Mouse (Mus musculus) heart, postnatal 36 days (tissue): Measurements from ENCODE around the gene Fsd1. TPM values are rescaled to one million over a fixed set of nuclear protein-coding genes. Genes with fewer than 3 reads are reported as not detected.

ENCODE experiments used
- DNase-seq, 2 experiments: peaks; one replicate each; pipeline ENCODE4 v3.0.0; 2021 to 2022
- intact Hi-C: fragments of 180-260 bp; cut with DNase I; formaldehyde crosslinking; loops from one replicate; pipeline ENCODE4 v1.15.1; 2025
- total RNA-seq, 2 experiments: library from RNA; stranded (reverse); gene quantifications; 2 replicates each; pipeline ENCODE4 v1.2.3; 2021

The Fsd1 gene
- total RNA-seq, 2 experiments from 2014 or later, result not detected

DNA sequence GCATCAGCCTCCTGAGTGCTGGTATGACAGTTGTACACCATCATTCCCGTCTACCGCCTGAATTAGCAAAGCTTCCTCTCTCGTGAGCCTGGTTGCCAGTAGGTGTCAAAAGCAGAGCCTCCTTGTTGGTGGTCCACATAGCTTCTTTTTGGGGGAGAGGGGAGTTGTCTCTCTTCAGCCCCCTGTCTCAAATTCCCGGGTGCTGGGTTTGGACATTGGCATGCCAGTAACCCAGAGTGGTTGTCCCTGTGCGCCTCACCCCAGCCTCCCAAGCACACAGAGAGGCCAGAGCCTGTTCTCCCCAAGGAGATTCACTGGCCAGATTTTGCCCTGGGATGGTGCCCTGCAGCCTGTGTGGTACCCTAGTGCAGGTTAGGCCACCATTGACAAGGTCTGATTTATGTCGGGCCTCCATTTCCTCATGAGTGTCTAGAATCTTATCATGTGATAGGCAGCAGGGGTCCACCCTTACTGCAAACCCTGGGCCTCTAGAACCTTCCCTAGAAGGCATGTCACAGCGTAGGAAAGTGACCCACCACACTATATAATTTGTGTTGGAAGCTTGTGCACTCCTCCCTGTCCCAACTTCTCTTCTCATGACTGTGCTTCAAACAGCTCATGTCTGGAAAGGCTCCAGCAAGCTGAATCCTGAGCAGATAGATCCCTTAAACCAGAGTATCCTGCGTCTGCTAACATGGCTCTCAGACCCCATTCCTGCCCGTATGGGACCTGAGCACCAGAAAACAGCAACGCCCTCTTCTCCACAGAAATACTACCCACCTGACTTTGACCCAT is 26.2 kb upstream of the Fsd1 start:
- no peak for DNase-seq
- intact Hi-C loops, result loop anchor here (5.0 kb wide), 3 partner anchors 47 to 258 kb away; partner anchors contain the start of genes Mpnd, Sh3gl1 and Stap2

DNA sequence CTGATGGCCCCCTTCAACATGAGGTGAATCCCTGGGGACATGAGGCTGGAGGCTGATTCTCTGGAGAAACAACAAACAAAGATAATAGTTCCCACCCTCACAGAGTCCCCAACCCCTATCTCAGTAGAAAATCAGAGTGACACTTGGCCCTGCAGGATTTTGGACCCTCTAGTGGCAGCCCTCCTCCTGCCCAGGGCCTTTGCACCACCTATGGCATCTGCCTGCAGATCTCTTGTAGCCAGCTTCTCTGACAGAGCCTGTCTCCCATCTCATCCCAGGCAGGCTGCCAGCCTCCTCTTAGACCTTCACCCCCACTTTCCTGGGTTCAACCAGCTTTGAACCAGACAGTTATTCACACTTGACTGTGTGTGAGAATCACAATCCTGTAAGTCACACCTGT is 25.5 kb upstream of the Fsd1 start:
- no peak for DNase-seq
- intact Hi-C loops, result no loop called here

DNA sequence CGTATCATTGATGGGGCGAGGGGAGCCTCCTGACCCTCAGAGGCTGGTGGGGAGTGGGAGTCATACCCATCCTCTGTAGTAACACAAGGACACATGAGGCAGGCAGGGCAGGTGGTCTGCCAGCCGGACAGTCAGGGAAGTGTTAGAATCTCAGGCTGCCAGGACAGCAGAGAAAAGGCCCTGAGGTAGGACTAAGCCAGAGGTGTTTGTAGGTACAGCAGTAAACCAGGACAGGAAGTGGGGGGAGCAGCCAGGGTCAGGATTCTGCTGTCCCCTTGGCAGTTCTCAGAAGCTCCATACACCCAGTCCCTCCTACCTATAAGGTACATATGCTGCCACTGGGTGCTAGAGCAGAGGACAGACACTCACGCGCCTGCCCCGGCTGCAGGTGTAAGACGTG is 24.7 kb upstream of the Fsd1 start:
- intact Hi-C loops, result no loop called here
- DNase-seq, result peak in 1 of 2 experiments; percentile 1

DNA sequence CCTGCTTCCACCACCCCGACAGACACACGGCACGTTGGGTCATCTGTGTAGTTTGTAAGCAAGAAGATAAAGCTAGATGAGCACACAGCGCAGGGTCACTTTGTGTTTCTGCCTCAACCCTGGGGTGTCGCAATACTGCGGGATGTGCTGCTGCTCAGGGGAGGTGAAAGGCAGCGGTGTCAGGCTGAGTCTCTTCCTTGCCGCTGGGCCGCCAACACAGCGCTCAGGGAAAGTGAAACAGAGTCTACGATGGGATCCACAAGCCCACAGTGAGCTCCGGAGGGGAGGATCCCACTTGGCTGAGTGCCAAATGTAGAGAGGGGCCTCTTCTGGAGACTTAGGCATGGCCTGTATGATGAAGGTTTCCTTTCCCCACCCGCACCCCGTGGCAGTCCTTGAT is 23.1 kb upstream of the Fsd1 start:
- intact Hi-C loops, result no loop called here
- peak in 1 of 2 experiments; percentile 2 for DNase-seq

DNA sequence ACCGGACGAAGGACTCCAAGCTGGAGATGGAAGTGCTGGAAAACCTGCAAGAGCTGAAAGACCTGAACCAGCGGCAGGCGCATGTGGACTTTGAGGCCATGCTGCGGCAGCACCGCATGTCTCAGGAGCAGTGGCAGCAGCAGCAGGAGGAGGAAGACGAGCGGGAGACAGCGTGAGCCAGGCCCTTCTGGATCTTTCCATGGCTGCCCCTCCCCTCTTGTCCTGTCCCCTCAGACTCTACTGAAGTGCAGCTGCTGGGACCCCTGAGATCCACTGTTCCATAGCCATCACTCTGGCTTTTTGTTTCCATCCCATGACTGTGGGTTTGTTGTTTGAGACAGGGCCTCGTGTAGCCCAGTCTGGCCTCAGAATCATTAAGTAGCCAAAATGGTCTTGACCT is 21.8 kb upstream of the Fsd1 start:
- DNase-seq, result no peak
- intact Hi-C loops, result no loop called here

DNA sequence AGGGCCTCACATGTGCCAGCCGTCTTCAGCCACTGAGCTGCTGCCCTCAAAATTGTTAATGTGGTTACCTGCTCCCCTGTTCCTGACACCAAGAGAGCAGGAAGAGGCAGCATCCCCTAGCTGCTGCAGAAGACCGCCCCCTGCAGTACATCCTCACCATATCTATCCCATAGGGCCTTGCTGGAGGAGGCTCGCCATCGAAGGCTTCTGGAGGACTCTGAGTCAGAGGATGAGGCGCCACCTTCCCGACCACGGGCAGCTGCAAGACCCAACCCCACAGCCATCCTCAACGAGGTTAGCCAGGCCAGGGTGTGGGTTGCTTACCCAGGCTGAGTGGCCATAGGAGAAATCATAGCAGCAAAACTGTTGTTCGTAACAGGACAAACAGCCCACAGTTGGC is 21.3 kb upstream of the Fsd1 start:
- no peak for DNase-seq
- intact Hi-C loops, result no loop called here

DNA sequence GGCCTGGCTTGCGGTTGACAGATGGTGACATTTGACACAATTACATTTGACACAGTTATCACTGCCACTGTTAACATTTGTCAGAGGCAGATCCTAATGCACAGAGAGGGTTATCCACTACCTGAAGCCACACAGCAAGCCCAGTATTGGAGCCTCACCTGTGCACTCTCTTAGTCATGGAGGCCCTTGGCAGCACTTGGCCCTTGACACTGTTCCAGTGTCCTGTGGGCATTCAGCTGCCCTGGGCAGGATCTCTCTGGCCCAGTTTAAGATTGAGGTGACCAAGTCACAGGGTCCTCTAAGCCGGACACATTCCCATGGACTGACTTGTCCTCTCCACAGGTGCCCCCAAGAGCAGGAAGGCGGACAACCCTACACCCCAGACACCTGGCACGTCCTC is 19.1 kb upstream of the Fsd1 start:
- no peak for DNase-seq

DNA sequence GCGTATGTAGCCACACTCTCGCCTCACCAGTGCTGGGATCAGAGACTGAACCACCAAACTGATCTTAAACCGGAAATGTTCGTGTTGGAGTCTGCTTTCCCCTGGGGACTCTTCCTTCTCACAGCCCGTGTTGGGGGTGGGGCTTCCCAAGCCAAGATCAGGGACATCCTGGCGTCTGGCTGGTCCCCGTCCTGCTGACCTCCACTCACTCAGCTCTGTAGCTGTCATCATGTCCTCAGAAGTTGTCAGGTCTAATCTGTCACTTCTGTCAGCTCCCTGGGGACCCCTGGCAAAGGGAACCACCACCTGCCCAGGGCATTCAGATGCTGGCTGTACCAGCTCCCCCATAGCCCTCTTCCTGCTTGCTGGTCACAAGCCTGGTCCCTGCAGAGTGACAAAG is 18.1 kb upstream of the Fsd1 start:
- peak in 1 of 2 experiments; percentile 31 for DNase-seq

More for the DNA sequence above, 19.1 kb upstream of the Fsd1 start:
- intact Hi-C loops, result no loop called here

DNA sequence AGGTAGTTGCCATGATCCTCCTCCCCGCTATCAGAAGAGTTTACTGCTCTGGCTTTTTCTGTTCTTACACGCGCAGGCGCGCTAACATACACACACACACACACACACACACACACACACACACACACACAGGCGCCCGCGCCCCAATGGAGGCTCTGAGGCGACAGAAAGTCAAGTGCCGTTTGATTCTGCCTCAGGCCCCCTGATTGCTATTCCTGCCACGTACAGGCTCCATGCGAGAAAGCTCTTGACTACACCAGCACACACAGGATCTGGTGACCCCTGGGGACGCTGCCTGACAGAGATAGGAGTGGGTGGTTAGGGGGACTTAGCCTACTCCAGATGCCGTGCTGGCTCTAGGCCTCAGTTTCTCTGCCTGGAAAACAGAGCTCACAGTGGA is 16.7 kb upstream of the Fsd1 start:
- intact Hi-C loops, result no loop called here
- no peak for DNase-seq

More for the DNA sequence above, 18.1 kb upstream of the Fsd1 start:
- intact Hi-C loops, result no loop called here

DNA sequence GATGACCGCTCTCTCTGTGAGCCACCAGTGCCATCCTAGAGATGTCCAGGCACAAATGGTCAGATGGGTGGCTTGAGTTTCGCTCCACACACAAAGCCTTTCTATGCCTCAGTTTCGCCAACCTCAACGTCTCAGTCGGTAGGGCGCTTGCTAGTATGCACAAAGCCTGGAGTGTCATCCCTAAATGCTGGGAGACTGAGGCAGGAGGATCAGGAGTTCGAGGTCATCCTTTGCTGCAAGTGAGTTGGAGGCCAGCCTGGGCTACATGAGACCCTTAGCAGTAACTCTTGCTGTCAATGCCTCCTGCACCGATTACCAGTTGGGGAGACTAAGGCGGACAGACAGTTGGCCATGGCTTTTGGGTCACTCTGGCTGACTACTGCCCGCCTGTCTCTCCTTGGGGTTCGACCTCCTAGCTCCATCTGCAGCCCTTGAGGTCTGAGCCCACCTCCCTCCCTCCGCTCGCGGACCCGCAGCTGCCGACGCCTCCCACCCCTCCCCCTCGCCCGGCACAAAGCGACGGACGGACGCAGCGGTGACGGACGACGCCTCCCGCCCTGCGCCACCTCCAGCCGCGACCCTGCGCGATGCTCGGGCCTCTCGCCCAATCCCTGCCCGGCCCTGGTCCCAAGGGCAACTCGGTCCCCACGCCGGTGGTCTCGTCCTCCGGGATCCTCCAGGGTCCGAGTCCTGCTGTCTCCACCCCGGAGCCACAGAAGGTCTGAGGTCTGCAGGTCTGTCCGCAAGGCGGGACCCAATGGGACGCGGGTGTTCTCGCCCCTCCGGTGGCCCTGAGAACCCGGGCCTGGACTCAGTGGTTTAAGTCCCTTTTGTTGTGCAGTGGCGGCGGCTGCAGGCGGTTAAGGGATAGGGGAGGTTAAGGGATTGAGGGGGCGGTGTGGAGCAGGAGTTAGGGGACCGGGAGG is 16.1 kb upstream of the Fsd1 start, which contains the start of gene Shd:
Gene Shd (plus strand): TSS at position 502 of the 926 bp plus-strand sequence.
- intact Hi-C loops, result no loop called here
- peak in 1 of 2 experiments; percentile 24 for DNase-seq

DNA sequence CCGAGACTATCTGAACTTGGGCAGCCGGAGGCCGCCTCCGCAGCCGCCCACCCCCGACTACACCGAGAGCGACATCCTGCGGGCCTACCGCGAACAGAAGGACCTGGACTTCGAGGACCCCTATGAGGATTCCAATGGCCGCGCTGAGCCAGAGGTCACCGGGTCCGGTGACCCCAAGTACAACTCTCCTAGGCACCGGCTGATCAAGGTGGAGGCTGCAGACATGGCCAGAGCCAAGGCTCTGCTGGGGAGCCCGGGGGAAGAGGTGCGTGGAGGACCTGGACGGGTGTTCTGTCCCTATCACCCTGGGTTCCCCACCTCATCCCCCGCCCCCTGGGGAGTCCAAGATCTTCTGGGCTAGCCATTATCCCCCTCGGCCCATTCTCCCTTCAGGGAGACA is 14.9 kb upstream of the Fsd1 start:
- intact Hi-C loops, result no loop called here
- DNase-seq, result no peak

DNA sequence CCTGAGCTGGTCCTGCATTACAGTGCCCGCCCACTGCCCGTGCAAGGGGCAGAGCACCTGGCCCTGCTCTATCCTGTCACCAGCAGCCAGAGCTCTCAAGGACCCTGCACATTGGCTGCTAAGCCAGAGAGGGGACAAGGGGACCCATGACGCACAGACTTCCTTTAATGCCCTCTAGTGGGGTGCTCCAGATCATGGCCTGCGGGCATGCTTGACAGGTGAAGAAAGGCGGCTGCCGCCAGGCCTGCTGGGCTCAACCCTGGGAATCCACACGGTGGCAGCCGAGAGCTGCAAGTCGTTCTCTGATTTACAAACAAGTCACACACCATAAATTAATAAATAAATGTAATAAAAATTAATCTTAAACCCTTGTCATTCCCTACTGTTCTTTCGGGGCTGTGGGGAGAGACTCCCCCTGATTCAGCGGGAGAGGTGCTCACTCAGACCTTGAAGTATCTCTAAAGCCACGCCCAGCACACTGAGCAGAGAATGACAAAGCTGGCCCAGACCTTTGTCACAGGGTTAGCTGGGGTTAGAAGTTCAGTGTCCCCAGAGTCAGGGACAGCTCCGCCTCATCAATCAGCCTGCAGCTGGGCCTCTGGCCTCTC is 9.9 kb upstream of the Fsd1 start:
- intact Hi-C loops, result loop anchor here (1.0 kb wide), 1 partner anchor 34 kb away; no protein-coding TSS in a partner anchor
- DNase-seq, result peak; percentile 74 to 83

DNA sequence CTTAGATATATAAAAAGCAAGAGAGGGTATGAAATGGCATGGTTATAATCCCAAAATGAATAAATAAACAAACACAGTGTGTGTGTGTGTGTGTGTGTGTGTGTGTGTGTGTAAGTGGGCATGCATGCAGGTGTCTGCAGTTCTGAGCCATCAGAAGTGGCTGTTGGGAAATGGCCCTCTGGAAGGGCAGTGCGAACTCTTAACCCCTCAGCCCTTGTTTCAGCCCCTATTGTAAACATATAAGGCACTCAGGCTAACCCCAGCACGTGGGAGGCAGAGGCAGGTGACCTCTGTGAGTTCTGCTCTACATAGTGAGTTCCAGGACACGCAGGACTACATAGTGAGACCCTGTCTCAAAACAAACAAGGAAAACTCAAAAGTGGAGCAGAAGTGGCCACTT is 9.0 kb upstream of the Fsd1 start:
- intact Hi-C loops, result no loop called here
- no peak for DNase-seq

DNA sequence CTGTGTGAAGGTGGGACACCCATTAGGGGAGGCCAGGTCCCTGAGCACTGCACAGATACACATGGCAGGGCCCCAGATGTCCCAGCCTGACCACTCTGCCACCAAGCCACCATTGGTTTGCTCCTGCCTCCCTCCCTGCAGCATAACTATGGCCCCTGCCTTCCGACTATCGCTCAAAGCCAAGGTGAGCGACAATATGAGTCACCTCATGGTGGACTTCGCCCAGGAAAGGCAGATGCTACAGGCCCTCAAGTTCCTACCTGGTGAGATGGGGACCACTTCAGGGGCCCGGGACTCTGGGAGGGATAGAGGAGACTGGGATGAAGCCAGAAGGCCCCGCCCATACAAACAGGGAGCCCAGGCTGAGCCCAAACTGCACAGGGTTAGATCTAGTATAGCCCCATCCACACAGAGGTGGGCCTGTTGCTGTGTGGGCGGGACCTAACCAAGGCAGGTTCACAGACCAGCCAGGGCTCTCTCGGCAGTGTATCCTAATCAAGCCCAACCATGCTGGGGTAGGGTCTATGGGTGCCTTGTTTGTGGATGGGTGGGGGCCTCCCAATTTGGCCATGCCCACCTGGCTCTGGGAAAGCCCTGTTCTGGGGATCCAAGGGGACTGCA is 4.1 kb downstream of the Fsd1 start:
- intact Hi-C loops, result no loop called here

DNA sequence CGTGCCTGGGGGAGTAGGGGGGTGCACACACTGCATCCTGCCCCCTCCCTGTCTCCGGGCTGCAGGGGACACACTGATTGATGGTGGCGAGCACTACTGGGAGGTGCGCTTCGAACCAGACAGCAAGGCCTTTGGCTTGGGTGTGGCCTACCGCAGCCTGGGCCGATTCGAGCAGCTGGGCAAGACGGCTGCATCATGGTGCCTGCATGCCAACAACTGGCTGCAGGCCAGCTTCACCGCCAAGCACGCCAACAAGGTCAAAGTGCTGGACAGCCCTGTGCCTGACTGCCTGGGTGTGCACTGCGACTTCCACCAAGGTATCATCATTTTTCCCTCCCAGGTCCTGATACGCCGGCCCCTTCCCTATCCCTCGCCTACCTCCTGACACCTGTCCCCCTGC is 9.7 kb downstream of the Fsd1 start:
- DNase-seq, result peak in 1 of 2 experiments; percentile 29
- intact Hi-C loops, result no loop called here

More for the DNA sequence above, 4.1 kb downstream of the Fsd1 start:
- DNase-seq, result no peak

DNA sequence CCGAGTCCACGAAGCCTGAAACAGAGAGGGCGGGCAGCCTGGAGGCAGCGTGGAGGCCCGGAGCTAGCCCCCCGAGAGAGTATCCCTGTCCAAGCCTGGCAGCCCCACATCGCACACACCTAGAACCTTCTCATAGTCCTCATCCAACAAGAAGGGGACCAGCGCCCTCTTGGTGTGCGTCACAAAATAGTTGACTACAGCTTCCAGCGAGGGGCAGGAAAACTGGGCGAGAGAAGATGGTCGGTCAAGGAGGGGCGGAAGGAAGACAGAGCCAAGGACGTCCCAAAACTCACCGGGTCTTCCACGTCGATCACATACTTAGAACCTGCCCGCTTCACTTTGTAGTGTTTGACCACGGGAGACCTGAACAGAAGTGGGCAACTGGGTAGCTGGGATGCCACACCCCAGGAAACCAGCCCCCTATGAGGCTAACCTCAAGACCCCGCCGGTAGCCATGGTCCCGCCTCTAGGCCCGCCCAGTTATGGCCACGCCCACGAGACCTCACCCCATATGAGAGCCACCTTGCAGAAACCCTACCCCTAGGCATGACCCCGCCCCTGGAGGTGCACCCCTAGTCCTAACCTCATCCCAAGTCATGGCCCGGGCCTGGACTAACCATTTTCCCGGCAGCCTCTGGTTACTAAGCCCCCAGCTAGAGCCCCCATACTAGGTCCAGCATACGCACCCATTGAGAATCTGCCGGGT is 13.6 kb downstream of the Fsd1 start:
- intact Hi-C loops, result no loop called here
- no peak for DNase-seq

DNA sequence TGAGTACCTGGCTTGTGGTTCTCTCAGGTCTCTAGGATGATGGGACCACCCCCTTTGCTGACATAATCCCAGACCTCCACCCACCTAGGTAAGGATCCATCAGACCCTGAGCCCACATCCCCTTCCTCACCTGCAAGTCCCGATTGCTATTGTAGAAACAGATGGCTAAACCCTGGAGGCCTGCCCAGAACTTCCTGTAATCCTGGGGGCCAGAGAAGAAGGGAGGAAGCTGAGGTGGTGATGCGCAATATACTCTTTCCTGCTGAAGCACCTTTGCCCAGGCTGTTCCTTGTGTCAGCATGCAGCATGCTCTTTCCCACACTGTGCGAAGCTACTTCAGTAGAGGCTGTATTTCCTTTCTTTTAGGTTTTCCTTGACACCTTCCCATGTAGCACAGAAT is 16.7 kb downstream of the Fsd1 start:
- no peak for DNase-seq
- intact Hi-C loops, result no loop called here

DNA sequence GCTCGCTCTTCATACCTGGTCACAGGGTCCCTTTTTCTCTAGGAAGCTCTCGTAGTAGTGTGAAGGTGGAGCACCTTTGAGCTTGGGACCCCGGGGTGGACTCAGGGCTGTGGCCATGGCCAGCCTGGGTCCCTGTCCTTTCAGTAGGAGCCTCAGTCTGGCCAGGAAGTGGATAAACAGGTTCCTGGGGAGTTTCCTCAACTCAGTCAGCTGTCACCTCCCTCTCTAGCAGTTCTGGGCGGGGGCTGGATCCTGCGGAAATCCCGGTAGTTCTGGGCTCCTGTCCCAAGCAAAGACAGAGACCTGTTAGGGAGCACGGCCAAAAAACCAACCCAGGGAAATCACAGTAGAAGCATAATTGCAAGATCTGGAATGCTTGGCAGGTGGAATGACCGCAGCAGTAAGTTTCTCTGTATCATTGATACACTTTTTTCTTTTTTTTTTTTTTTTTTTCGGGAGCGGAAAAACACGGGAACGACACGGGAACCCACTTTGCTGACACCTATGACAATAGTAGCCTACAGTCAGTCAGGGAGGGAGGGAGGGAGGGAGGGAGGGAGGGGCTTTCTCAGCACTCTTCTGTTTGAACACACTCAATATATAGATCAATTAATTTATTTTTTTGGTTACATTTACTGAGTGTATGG is 19.2 kb downstream of the Fsd1 start, which contains the start of the genes Stap2 and Mpnd:
Gene Stap2 (minus strand): TSS at position 170 of the 647 bp plus-strand sequence.
Gene Mpnd (plus strand): TSS at position 297 of the 647 bp plus-strand sequence.
- intact Hi-C loops, result loop anchor here (5.0 kb wide), 1 partner anchor 48 kb away; the partner anchor contains the start of gene Yju2
- DNase-seq, result peak; percentile 57 to 60

DNA sequence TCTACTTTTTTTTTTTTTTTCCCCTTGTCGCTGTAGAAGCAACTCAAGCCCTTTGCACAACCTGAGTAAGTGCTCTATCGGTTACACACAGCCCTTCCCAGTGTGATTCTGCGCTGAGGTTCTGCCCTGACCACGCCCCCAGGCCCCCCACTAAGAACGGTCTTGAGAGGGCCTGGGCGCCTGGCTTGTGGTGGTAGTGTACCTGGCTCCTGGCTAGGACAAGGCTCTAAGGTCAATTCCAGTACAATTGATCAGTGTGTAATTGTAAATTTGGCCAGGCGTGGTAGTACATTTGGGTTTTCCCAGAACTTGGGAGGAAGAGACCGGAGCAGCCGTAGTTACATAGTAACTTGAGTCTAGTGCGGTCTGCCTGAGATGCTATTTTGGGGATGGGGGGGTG is 20.6 kb downstream of the Fsd1 start:
- intact Hi-C loops, result loop anchor here (5.0 kb wide), 1 partner anchor 50 kb away; the partner anchor contains the start of gene Yju2
- DNase-seq, result no peak
